Mouse (Mus musculus): ENCODE measurements around the gene Agbl5. TPM values are rescaled to one million over a fixed set of nuclear protein-coding genes. Genes with fewer than 3 reads are reported as not detected.

Gene Agbl5
- 18.1 and 28.2 TPM in 2 replicates for total RNA-seq (2014; rRNA removed; ENCODE audit: low replicate concordance)
- 4.2 and 4.9 TPM in 2 replicates for polyA plus RNA-seq (2015; fragmentation: Nextera tagmentation; extraction: Ambion mirVana)

GRCm38 (mm10) chr5:30888337-30889087 lies at the start of gene Agbl5:
TSS of gene Agbl5 (plus strand) at chr5:30888694.
- peak within 1 kb of the TSS; percentile 67 for H3K9ac ChIP-seq (replicated peaks; ENCODE audit: low read depth, low read length)
- DNase-seq (ENCODE audit: low spot score): peak; percentile 84
- no peaks in the 10 kb centered on the region for H3K9me3 ChIP-seq (replicated peaks; ENCODE audit: control insufficient read depth, low read length)
- TF ChIP-seq CTCF (IDR thresholded peaks at IDR 0.05; ENCODE audit: low read depth) (no peak), EP300 (IDR thresholded peaks at IDR 0.05; ENCODE audit: low read depth) (no peak)
- H3K36me3 ChIP-seq (replicated peaks; ENCODE audit: control insufficient read depth, insufficient read depth, low read length): peaks cover 29% of the 10 kb centered on the region; the same call in 1 of the 2 replicates
- no peaks in the 10 kb centered on the region for H3K27me3 ChIP-seq (ENCODE audit: control insufficient read depth, insufficient read depth, low read length)
- peak within 1 kb of the TSS; percentile 76 for H3K4me3 ChIP-seq (ENCODE audit: low read depth, low read length)
- peak within 1 kb of the TSS; percentile 97 for H3K4me2 ChIP-seq (ENCODE audit: low read depth, low read length)
- under 1% methylated on average over 42 of the region's 42 CpGs for whole genome bisulfite sequencing
- H3K4me1 ChIP-seq (ENCODE audit: control insufficient read depth, insufficient read depth): peaks cover 16% of the 10 kb centered on the region; the same call in 1 of the 2 replicates
- peak; percentile 88 for ATAC-seq (ENCODE audit: insufficient read depth, low read depth)
- peak within 1 kb of the TSS; percentile 92 for H3K27ac ChIP-seq (ENCODE audit: low read depth)

GRCm38 (mm10) chr5:30839731-30840130 lies 48.8 kb upstream of the Agbl5 start:
- no peak overlapping the region for H3K4me2 ChIP-seq (ENCODE audit: low read depth, low read length)
- peaks cover 7% of the 10 kb centered on the region; the same call in 1 of the 2 replicates for H3K9me3 ChIP-seq (replicated peaks; ENCODE audit: control insufficient read depth, low read length)
- H3K27me3 ChIP-seq (ENCODE audit: control insufficient read depth, insufficient read depth, low read length): no peaks in the 10 kb centered on the region
- ATAC-seq (ENCODE audit: insufficient read depth, low read depth): no peak
- no peak overlapping the region for H3K9ac ChIP-seq (replicated peaks; ENCODE audit: low read depth, low read length)
- 65% methylated on average over 2 of the region's 2 CpGs for WGBS
- no peak for DNase-seq (ENCODE audit: low spot score)
- H3K27ac ChIP-seq (ENCODE audit: low read depth): no peak overlapping the region
- H3K36me3 ChIP-seq (replicated peaks; ENCODE audit: control insufficient read depth, insufficient read depth, low read length): no peaks in the 10 kb centered on the region
- TF ChIP-seq EP300 (IDR thresholded peaks at IDR 0.05; ENCODE audit: low read depth): no peak
- no peak for TF ChIP-seq CTCF (IDR thresholded peaks at IDR 0.05; ENCODE audit: low read depth)
- no peak overlapping the region for H3K4me3 ChIP-seq (ENCODE audit: low read depth, low read length)
- no peaks in the 10 kb centered on the region for H3K4me1 ChIP-seq (ENCODE audit: control insufficient read depth, insufficient read depth)

GRCm38 (mm10) chr5:30841896-30842295 lies 46.6 kb upstream of the Agbl5 start:
- H3K4me1 ChIP-seq (ENCODE audit: control insufficient read depth, insufficient read depth): no peaks in the 10 kb centered on the region
- TF ChIP-seq CTCF (IDR thresholded peaks at IDR 0.05; ENCODE audit: low read depth): no peak
- no peak for TF ChIP-seq EP300 (IDR thresholded peaks at IDR 0.05; ENCODE audit: low read depth)
- no peak overlapping the region for H3K9ac ChIP-seq (replicated peaks; ENCODE audit: low read depth, low read length)
- 36% methylated on average over 3 of the region's 3 CpGs for WGBS
- no peaks in the 10 kb centered on the region for H3K36me3 ChIP-seq (replicated peaks; ENCODE audit: control insufficient read depth, insufficient read depth, low read length)
- no peak overlapping the region for H3K27ac ChIP-seq (ENCODE audit: low read depth)
- no peak overlapping the region for H3K4me3 ChIP-seq (ENCODE audit: low read depth, low read length)
- H3K27me3 ChIP-seq (ENCODE audit: control insufficient read depth, insufficient read depth, low read length): no peaks in the 10 kb centered on the region
- ATAC-seq (ENCODE audit: insufficient read depth, low read depth): no peak
- peaks cover 7% of the 10 kb centered on the region; the same call in 1 of the 2 replicates for H3K9me3 ChIP-seq (replicated peaks; ENCODE audit: control insufficient read depth, low read length)
- DNase-seq (ENCODE audit: low spot score): no peak
- H3K4me2 ChIP-seq (ENCODE audit: low read depth, low read length): no peak overlapping the region

- H3K27me3 ChIP-seq (ENCODE audit: control insufficient read depth, insufficient read depth, low read length): no peaks in the 10 kb centered on the region
- no peaks in the 10 kb centered on the region for H3K9me3 ChIP-seq (replicated peaks; ENCODE audit: control insufficient read depth, low read length)
- TF ChIP-seq CTCF (IDR thresholded peaks at IDR 0.05; ENCODE audit: low read depth): no peak
- TF ChIP-seq EP300 (IDR thresholded peaks at IDR 0.05; ENCODE audit: low read depth): no peak
- no peak for DNase-seq (ENCODE audit: low spot score)
- H3K27ac ChIP-seq (ENCODE audit: low read depth): no peak overlapping the region
- 30% methylated on average over 6 of the region's 6 CpGs for WGBS
- H3K4me1 ChIP-seq (ENCODE audit: control insufficient read depth, insufficient read depth): peaks cover 14% of the 10 kb centered on the region; the same call in 1 of the 2 replicates
- no peak overlapping the region for H3K4me3 ChIP-seq (ENCODE audit: low read depth, low read length)
- no peak overlapping the region for H3K9ac ChIP-seq (replicated peaks; ENCODE audit: low read depth, low read length)
- no peaks in the 10 kb centered on the region for H3K36me3 ChIP-seq (replicated peaks; ENCODE audit: control insufficient read depth, insufficient read depth, low read length)
- ATAC-seq (ENCODE audit: insufficient read depth, low read depth): peak; percentile 55
- H3K4me2 ChIP-seq (ENCODE audit: low read depth, low read length): no peak overlapping the region
Observed at GRCm38 (mm10) chr5:30849891-30850555, 38.5 kb upstream of the Agbl5 start.

- H3K4me3 ChIP-seq (ENCODE audit: low read depth, low read length): no peak overlapping the region
- H3K9ac ChIP-seq (replicated peaks; ENCODE audit: low read depth, low read length): no peak overlapping the region
- no peak for DNase-seq (ENCODE audit: low spot score)
- 53% methylated on average over 2 of the region's 2 CpGs for WGBS
- no peak for ATAC-seq (ENCODE audit: insufficient read depth, low read depth)
- H3K4me2 ChIP-seq (ENCODE audit: low read depth, low read length): no peak overlapping the region
- H3K4me1 ChIP-seq (ENCODE audit: control insufficient read depth, insufficient read depth): peaks cover 14% of the 10 kb centered on the region; the same call in 1 of the 2 replicates
- H3K27me3 ChIP-seq (ENCODE audit: control insufficient read depth, insufficient read depth, low read length): no peaks in the 10 kb centered on the region
- H3K9me3 ChIP-seq (replicated peaks; ENCODE audit: control insufficient read depth, low read length): no peaks in the 10 kb centered on the region
- TF ChIP-seq CTCF (IDR thresholded peaks at IDR 0.05; ENCODE audit: low read depth) (no peak), EP300 (IDR thresholded peaks at IDR 0.05; ENCODE audit: low read depth) (no peak)
- no peaks in the 10 kb centered on the region for H3K36me3 ChIP-seq (replicated peaks; ENCODE audit: control insufficient read depth, insufficient read depth, low read length)
- no peak overlapping the region for H3K27ac ChIP-seq (ENCODE audit: low read depth)
Observed at GRCm38 (mm10) chr5:30850556-30850925, 38.0 kb upstream of the Agbl5 start.
